Mouse (Mus musculus): ENCODE measurements around the gene Lrrc28. TPM values are rescaled to one million over a fixed set of nuclear protein-coding genes. Genes with fewer than 3 reads are reported as not detected.

Gene Lrrc28
- total RNA-seq, 2 experiments from 2014 or later: 32.4 to 37.4 TPM

GRCm38 (mm10) chr7:67607669-67608347 lies 37.3 kb downstream of the Lrrc28 start:
- H3K27ac ChIP-seq: no peak overlapping the region
- H3K4me3 ChIP-seq: no peak overlapping the region
- TF ChIP-seq CTCF (conservative IDR thresholded peaks at IDR 0.05): no peak
- DNase-seq (ENCODE audit: low spot score in 2 of 2): no peak

DNA sequence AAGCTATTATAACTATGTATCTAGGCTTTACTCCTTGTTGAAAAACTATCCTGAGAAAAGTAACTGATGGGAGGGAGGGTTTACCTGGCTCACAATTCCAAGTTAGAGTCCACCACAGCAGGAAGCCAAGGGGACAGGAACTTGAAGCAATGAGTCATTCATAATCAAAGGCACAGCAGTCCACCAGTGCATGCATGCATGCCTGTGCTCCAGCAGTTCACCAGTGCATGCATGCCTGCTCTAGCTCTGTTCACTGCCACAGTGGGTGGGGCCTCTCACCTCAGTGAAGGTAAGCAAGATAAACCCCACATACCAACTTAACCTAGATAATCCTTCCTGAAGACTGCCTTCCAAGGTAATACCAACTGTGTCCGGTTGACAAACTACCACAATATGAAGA lies 38.8 kb downstream of the Lrrc28 start:
- DNase-seq (ENCODE audit: low spot score in 2 of 2): no peak
- H3K4me3 ChIP-seq: no peak overlapping the region
- no peak overlapping the region for H3K27ac ChIP-seq
- TF ChIP-seq CTCF (conservative IDR thresholded peaks at IDR 0.05): no peak

DNA sequence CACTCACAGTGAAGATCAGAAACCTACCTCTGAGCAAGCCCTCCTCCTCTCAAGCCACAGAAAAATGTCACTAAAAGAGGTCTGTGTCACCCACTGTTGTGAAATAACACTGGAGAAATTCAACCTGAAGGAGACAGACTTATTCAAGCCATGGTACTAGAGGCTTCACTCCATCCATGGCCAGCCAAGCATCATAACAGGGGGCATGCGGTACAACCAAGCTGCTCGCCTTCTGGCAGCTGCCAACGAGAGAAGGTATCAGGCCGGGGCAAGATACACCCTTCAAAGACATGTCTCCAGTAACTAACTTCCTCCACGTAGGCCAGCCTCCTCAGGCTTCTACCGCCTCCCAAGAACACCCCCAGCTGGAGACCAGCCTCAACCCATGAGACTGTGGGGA lies 40.0 kb downstream of the Lrrc28 start:
- no peak overlapping the region for H3K4me3 ChIP-seq
- DNase-seq (ENCODE audit: low spot score in 2 of 2): no peak
- TF ChIP-seq CTCF (conservative IDR thresholded peaks at IDR 0.05): no peak
- H3K27ac ChIP-seq: no peak overlapping the region

DNA sequence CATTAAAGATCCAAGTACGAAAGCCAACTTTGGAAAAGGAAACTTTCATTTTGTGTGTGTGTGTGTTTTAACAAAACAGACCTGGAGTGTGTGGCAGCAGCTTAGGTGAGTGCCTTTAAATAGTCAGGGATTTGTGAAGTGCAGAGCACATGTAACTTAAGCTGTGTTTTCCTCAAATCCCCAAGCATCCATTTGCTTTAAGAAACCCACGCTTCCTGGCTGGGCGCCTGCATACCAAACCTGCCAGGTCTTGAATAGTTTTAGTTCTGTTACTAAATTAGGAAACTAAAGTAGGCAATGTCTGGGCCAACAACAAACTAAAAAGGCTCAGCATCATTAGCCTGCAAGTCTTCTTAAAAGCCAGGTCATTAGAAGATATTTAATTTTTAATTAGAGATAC lies 47.0 kb downstream of the Lrrc28 start:
- peak; percentile 53 to 62 for DNase-seq (ENCODE audit: low spot score in 2 of 2)
- Histone ChIP-seq H3K4me3 (no peak overlapping the region), H3K27ac (no peak overlapping the region)
- TF ChIP-seq CTCF (conservative IDR thresholded peaks at IDR 0.05): no peak

GRCm38 (mm10) chr7:67596961-67597360 lies 48.1 kb downstream of the Lrrc28 start:
- H3K27ac ChIP-seq: no peak overlapping the region
- no peak for TF ChIP-seq CTCF (conservative IDR thresholded peaks at IDR 0.05)
- no peak for DNase-seq (ENCODE audit: low spot score in 2 of 2)
- no peak overlapping the region for H3K4me3 ChIP-seq

DNA sequence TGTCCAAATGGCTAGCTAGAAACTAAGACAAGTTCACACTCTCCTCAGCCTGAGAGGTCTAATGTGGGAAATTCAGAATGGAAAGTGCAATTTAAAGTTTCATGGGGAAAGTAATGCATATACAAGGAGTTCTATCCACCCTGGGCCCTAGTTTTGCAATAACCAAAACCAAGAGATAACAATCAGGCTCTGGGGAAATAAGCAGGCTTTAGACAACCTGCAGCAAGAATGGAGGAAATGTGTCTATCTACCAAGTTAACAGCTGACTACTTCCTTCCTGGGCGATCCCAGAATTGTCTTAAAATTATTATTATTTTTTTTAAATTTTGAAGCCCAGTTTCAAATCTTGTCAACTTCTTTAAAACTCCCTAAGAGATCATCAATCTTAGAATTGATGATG lies 48.7 kb downstream of the Lrrc28 start:
- TF ChIP-seq CTCF (conservative IDR thresholded peaks at IDR 0.05): no peak
- Histone ChIP-seq H3K4me3 (no peak overlapping the region), H3K27ac (no peak overlapping the region)
- no peak for DNase-seq (ENCODE audit: low spot score in 2 of 2)

GRCm38 (mm10) chr7:67593902-67594301 lies 51.2 kb downstream of the Lrrc28 start:
- no peak overlapping the region for H3K4me3 ChIP-seq
- no peak for TF ChIP-seq CTCF (conservative IDR thresholded peaks at IDR 0.05)
- no peak for DNase-seq (ENCODE audit: low spot score in 2 of 2)
- no peak overlapping the region for H3K27ac ChIP-seq

DNA sequence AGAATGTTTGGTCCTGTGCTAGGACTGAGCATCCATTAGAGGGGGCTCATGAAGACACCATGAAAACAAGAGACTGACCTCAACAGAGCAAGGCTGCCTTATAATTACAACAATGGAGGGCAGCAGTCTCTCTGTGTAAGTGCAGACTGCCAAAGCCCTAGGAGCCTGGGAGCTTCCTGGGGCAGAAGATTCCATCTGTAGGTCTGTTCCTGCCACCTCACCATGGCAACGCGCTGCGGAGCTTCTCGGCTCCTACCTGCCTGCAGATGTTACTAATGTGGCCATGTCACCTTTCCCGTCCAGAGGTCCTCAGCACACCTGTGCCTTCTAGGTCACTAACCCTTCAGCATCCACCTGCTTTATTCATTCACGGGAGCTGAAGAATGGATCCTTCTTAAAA lies 52.4 kb downstream of the Lrrc28 start:
- no peak overlapping the region for H3K27ac ChIP-seq
- H3K4me3 ChIP-seq: no peak overlapping the region
- DNase-seq (ENCODE audit: low spot score in 2 of 2): no peak
- TF ChIP-seq CTCF (conservative IDR thresholded peaks at IDR 0.05): no peak

- TF ChIP-seq CTCF (conservative IDR thresholded peaks at IDR 0.05): no peak
- DNase-seq (ENCODE audit: low spot score in 2 of 2): no peak
- H3K4me3 ChIP-seq: no peak overlapping the region
- no peak overlapping the region for H3K27ac ChIP-seq
Measured at GRCm38 (mm10) chr7:67588743-67589142, 56.3 kb downstream of the Lrrc28 start.

GRCm38 (mm10) chr7:67586479-67586878 lies 58.6 kb downstream of the Lrrc28 start:
- DNase-seq (ENCODE audit: low spot score in 2 of 2): no peak
- H3K27ac ChIP-seq: no peak overlapping the region
- TF ChIP-seq CTCF (conservative IDR thresholded peaks at IDR 0.05): no peak
- H3K4me3 ChIP-seq: no peak overlapping the region

GRCm38 (mm10) chr7:67583852-67584251 lies 61.2 kb downstream of the Lrrc28 start:
- no peak overlapping the region for H3K4me3 ChIP-seq

DNA sequence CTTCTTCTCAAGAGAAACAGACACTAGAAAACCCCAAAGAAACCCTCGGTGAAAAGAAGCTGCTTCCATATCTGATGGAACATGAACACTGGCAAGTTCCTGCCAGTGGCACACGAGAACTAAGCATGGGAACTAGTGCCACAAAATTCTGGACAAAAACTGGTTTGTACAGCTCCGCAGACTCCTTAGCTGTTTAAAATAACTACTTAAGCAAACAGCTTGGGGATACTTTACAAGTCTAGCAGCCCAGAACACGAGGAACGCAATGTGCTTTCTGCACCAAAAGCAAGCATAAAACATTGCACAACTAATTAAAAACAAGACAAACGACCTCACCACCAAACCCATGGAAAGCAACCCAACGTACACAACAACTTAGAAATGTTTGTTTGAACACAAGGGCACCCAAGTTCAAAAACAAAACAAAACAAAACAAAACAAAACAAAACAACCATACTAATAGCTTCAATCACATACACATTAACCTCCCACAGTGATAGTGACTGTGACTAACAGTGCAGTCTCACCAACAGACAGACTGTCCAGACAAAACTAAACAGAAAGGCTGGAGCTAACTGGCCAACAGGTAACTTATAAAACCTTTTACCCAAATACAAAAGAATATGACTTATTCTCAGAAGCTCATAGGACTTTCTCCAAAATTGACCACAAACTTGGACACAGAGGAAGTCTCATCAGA lies 66.1 kb downstream of the Lrrc28 start:
- no peak for TF ChIP-seq CTCF (conservative IDR thresholded peaks at IDR 0.05)
- no peak for DNase-seq (ENCODE audit: low spot score in 2 of 2)

More at GRCm38 (mm10) chr7:67583852-67584251, 61.2 kb downstream of the Lrrc28 start:
- no peak overlapping the region for H3K27ac ChIP-seq
- TF ChIP-seq CTCF (conservative IDR thresholded peaks at IDR 0.05): no peak
- no peak for DNase-seq (ENCODE audit: low spot score in 2 of 2)

DNA sequence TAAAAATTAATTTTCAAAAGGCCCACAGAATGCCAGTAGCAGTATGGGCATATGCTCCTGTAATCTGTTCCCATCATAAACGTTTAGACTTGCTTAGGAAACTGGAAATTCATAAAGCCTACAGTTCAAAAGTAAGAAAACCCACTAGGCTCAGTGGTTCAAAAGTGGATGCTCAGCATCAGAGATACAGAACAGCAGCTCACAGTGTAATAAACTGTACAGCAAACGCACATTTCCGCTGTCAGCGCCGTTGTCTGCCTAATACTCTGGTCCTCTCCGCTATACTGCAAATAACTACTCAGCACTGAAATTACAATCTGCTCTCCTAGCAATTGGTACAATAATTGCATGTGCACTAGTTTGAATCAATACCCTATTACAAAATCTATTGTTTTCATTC lies 67.0 kb downstream of the Lrrc28 start:
- DNase-seq (ENCODE audit: low spot score in 2 of 2): no peak
- no peak for TF ChIP-seq CTCF (conservative IDR thresholded peaks at IDR 0.05)
- Histone ChIP-seq H3K4me3 (no peak overlapping the region), H3K27ac (no peak overlapping the region)

More for the DNA sequence above, 66.1 kb downstream of the Lrrc28 start:
- H3K27ac ChIP-seq: peak overlapping the region; percentile 36; the same call in 1 of the 2 replicates
- H3K4me3 ChIP-seq: no peak overlapping the region
